Mouse (Mus musculus) olfactory bulb, adult 2 months (tissue): ENCODE measurements around the gene Ppfia1. TPM values are rescaled to one million over a fixed set of nuclear protein-coding genes. Genes with fewer than 3 reads are reported as not detected.

Experiments used
- H3K27ac ChIP-seq: fragments of 200-500 bp; 2 replicates; pipeline ENCODE4 v1.5.1; 2012; ENCODE audit warnings: low read depth, low read length; ENCODE audit not compliant: insufficient read depth
- H3K4me1 ChIP-seq: fragments of 200-500 bp; 2 replicates; pipeline ENCODE4 v1.6.1; 2012; ENCODE audit warnings: low read length; ENCODE audit not compliant: control insufficient read depth, insufficient read depth
- H3K4me3 ChIP-seq: fragments of 200-500 bp; 2 replicates; pipeline ENCODE4 v1.5.1; 2012; ENCODE audit warnings: mild to moderate bottlenecking, low read depth, low read length, moderate library complexity; ENCODE audit not compliant: insufficient read depth
- CTCF ChIP-seq: fragments of 200-500 bp; IDR thresholded peaks from 2 replicates; pipeline ENCODE4 v1.5.1; 2012; ENCODE audit warnings: low read depth, mild to moderate bottlenecking, low read length, moderate library complexity; ENCODE audit not compliant: insufficient read depth
- POLR2A ChIP-seq: fragments of 200-500 bp; IDR thresholded peaks from 2 replicates; pipeline ENCODE4 v1.6.1; 2012; ENCODE audit warnings: mild to moderate bottlenecking, low read depth, low read length, moderate library complexity; ENCODE audit not compliant: insufficient read depth
- WGBS: fragments of 180-500 bp; shearing (Covaris S2); methylation state at CpG from one replicate; pipeline ENCODE4 v1.1.7; 2018; 5-methylcytosine and 5-hydroxymethylcytosine counted together
- polyA plus RNA-seq: library from polyadenylated mRNA; stranded (reverse); fragments of >200 nt; gene quantifications from 2 replicates; pipeline ENCODE4 v1.2.4, GENCODE M21; 2012; ENCODE audit warnings: low replicate concordance; ENCODE audit not compliant: missing spikeins, insufficient read depth, insufficient read length

The Ppfia1 gene
- polyA plus RNA-seq, 1 experiment: not detected

GRCm38 (mm10) chr7:144558552-144558951 is 5.0 kb upstream of the Ppfia1 start:
- Histone ChIP-seq H3K4me3 (no peak overlapping the region), H3K27ac (no peak overlapping the region), H3K4me1 (no peaks in the 10 kb centered on the region)
- 54% methylated on average over 6 of the region's 6 CpGs for WGBS
- no peak for TF ChIP-seq CTCF
- no peak for TF ChIP-seq POLR2A

DNA sequence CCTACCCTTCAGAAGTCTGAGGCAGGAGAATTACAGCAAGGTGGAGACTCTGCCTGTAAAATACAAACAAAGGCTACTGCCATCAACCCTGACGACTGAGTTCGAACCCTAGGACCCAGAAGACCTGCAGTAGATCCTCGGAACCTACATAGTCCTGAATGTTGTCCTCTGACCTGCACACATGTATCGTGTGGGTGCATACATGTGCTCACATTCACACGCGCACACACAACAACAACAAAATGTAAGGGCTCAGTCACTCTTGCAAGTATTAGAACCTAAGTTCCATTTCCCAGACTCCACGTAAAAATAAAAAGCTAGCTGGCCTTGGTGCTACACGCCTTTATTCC is 569 bp upstream of the Ppfia1 start:
- Histone ChIP-seq H3K4me3 (peak overlapping the region; percentile 70), H3K27ac (peak overlapping the region; percentile 36), H3K4me1 (peaks cover 11% of the 10 kb centered on the region)
- 18% methylated on average over 8 of the region's 8 CpGs for WGBS
- TF ChIP-seq CTCF (no peak), POLR2A (no peak)

GRCm38 (mm10) chr7:144552274-144552673 is 1.3 kb downstream of the Ppfia1 start:
- TF ChIP-seq CTCF (no peak), POLR2A (no peak)
- no peak overlapping the region for H3K27ac ChIP-seq
- peaks cover 11% of the 10 kb centered on the region for H3K4me1 ChIP-seq
- no peak overlapping the region for H3K4me3 ChIP-seq
- WGBS: 77% methylated on average over 8 of the region's 8 CpGs

GRCm38 (mm10) chr7:144550811-144551210 is 2.7 kb downstream of the Ppfia1 start:
- no peak overlapping the region for H3K27ac ChIP-seq
- WGBS: 97% methylated on average over 1 of the region's 1 CpGs
- H3K4me1 ChIP-seq: peaks cover 11% of the 10 kb centered on the region
- H3K4me3 ChIP-seq: no peak overlapping the region
- TF ChIP-seq POLR2A (no peak), CTCF (no peak)

GRCm38 (mm10) chr7:144549904-144550566 is 3.5 kb downstream of the Ppfia1 start:
- TF ChIP-seq CTCF (no peak), POLR2A (no peak)
- Histone ChIP-seq H3K4me1 (peaks cover 13% of the 10 kb centered on the region), H3K27ac (no peak overlapping the region), H3K4me3 (no peak overlapping the region)
- 94% methylated on average over 2 of the region's 2 CpGs for WGBS

- 71% methylated on average over 3 of the region's 3 CpGs for WGBS
- no peak for TF ChIP-seq CTCF
- no peak for TF ChIP-seq POLR2A
- H3K4me3 ChIP-seq: no peak overlapping the region
- peaks cover 5% of the 10 kb centered on the region for H3K4me1 ChIP-seq
- no peak overlapping the region for H3K27ac ChIP-seq
Measured at GRCm38 (mm10) chr7:144545231-144545630, 8.3 kb downstream of the Ppfia1 start.

DNA sequence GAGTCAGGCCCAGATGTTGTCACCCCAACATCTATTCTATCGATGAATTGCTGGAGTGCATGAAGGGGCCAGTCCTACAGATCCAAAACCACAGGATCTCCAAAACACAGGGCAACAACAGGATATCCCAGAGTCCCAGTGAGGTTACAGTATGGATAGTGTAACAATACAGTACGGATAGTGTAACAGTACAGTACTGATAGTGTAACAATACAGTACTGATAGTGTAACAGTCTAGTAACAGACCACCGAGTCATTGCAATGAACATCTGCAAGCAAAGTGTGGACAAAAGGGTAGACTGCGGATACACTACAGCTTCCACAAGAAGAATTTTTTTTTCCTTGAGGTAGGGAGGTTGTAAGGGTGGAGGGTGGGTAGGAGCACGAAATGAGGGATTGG is 12.2 kb downstream of the Ppfia1 start:
- TF ChIP-seq CTCF (no peak), POLR2A (no peak)
- H3K4me1 ChIP-seq: peaks cover 4% of the 10 kb centered on the region; the same call in 1 of the 2 replicates
- no peak overlapping the region for H3K27ac ChIP-seq
- WGBS: 90% methylated on average over 5 of the region's 5 CpGs
- H3K4me3 ChIP-seq: no peak overlapping the region

GRCm38 (mm10) chr7:144539146-144539545 is 14.4 kb downstream of the Ppfia1 start:
- Histone ChIP-seq H3K4me1 (0 out of 2 replicates have a peak, but pooled peaks cover 2% of the 10 kb centered on the region), H3K27ac (no peak overlapping the region), H3K4me3 (no peak overlapping the region)
- TF ChIP-seq CTCF: no peak
- no peak for TF ChIP-seq POLR2A
- WGBS: 61% methylated on average over 2 of the region's 2 CpGs

DNA sequence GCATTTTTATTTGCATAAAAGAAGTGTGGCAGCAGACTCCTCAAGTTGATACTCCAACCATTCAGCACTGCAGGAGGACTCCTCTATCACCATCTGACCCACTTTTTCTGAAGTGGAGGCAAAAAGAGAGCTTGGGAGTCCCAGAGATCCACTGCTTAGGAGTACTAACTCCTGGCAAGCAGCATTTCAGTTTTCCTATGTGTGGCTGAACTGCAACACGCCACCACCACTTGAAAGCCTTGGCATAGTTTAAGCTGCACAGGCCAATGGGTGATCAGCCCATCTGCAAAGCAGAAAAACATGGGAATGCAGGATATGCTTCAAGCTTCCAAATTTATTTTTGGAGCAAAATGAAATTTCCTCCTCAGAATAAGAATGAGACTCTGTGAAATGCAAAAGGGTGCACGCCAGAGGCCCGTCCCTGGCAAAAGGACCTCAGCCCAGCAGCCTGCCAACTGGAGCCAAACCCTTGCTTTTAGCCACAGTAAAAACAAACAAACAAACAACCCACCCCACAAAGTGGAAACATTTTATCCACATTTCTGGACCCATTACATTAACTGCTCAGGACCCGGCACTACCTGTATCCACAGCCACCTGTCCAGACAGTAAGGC is 15.4 kb downstream of the Ppfia1 start:
- WGBS: 54% methylated on average over 4 of the region's 4 CpGs

More for the DNA sequence above, 15.4 kb downstream of the Ppfia1 start:
- 0 out of 2 replicates have a peak, but pooled peaks cover 2% of the 10 kb centered on the region for H3K4me1 ChIP-seq
- no peak for TF ChIP-seq POLR2A
- no peak for TF ChIP-seq CTCF
- no peak overlapping the region for H3K4me3 ChIP-seq
- no peak overlapping the region for H3K27ac ChIP-seq
